Mouse (Mus musculus) embryonic facial prominence, embryonic 14.5 days (tissue): ENCODE data around the gene Mcpt2. TPM values are rescaled to one million over a fixed set of nuclear protein-coding genes. Genes with fewer than 3 reads are reported as not detected.
A peak's percentile ranks its signal among the peaks of the same experiment; 100 is the strongest.
"Not testable (repeated sequence)": the region's sequence is repeated elsewhere in the genome, so short reads cannot be mapped to it uniquely, and the experiment has no call there.

ENCODE experiments used
- ATAC-seq: fragments of 200-750 bp; cut with Nextera tagmentation; 2 replicates; pipeline ENCODE4 v1.8.0; 2017; ENCODE audit warnings: low read depth, moderate number of reproducible peaks, moderate TSS enrichment
- DNase-seq: peaks from one replicate; pipeline ENCODE4 v3.0.0-alpha.2; 2015; ENCODE audit warnings: low spot score
- H3K27ac ChIP-seq: fragments of 300-500 bp; sonication (generic); replicated peaks from 2 replicates; pipeline ENCODE4 v1.5.1; 2014; ENCODE audit warnings: low read depth, mild to moderate bottlenecking, low read length, moderate library complexity
- H3K27me3 ChIP-seq: fragments of 300-500 bp; sonication (generic); replicated peaks from 2 replicates; pipeline ENCODE4 v1.6.1; 2014; ENCODE audit warnings: low read length; ENCODE audit not compliant: control insufficient read depth, insufficient read depth
- H3K36me3 ChIP-seq: fragments of 300-500 bp; sonication (generic); 2 replicates; pipeline ENCODE4 v1.6.1; 2014; ENCODE audit warnings: low read length, mixed read lengths; ENCODE audit not compliant: control insufficient read depth, insufficient read depth
- H3K4me1 ChIP-seq: fragments of 300-500 bp; sonication (generic); 2 replicates; pipeline ENCODE4 v1.6.1; 2014; ENCODE audit warnings: antibody characterized with exemption, low read length; ENCODE audit not compliant: control insufficient read depth, insufficient read depth
- H3K4me2 ChIP-seq: fragments of 300-500 bp; sonication (generic); 2 replicates; pipeline ENCODE4 v1.6.1; 2014; ENCODE audit warnings: low read depth, mild to moderate bottlenecking, low read length, moderate library complexity, mixed read lengths
- H3K4me3 ChIP-seq: fragments of 300-500 bp; sonication (generic); 2 replicates; pipeline ENCODE4 v1.5.1; 2014; ENCODE audit warnings: low read depth, mild to moderate bottlenecking, low read length
- H3K9ac ChIP-seq: fragments of 300-500 bp; sonication (generic); 2 replicates; pipeline ENCODE4 v1.6.1; 2014; ENCODE audit warnings: low read depth, mild to moderate bottlenecking, low read length, moderate library complexity, mixed read lengths
- H3K9me3 ChIP-seq: fragments of 300-500 bp; sonication (generic); 2 replicates; pipeline ENCODE4 v1.6.1; 2016; ENCODE audit warnings: low read length; ENCODE audit not compliant: control insufficient read depth
- WGBS: fragments of 180-500 bp; shearing (Covaris S2); extraction: QIAGEN DNeasy Blood & Tissue Kit; methylation state at CpG from one replicate; pipeline ENCODE4 v1.1.7; 2014; 5-methylcytosine and 5-hydroxymethylcytosine counted together
- polyA plus RNA-seq: library from polyadenylated mRNA; unstranded; fragments of >200 nt; fragmentation: Nextera tagmentation; extraction: Ambion mirVana; gene quantifications from 2 replicates; pipeline ENCODE4 v1.2.1, GENCODE M21; 2014

Gene Mcpt2
- polyA plus RNA-seq = 0.92 and 1.1 TPM in 2 replicates

DNA sequence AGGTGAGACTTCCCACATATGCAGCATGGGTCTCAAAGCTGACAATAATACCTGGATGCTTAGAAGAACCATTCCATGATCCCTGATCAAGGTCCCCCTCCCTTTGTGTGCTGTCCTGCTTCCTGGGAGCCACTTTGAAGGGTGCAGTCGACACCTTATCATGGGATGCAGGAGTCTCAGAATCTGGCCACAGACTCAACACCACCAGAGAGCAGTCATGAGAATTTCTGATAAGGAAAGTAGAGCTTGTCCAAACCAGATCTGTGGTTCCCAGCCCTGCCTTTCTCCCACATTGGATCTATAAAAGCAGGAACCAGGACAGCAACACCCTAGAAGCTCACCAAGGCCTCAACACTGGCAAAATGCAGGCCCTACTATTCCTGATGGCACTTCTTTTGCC, at the start of gene Mcpt2:
Gene Mcpt2 (plus strand): TSS at position 250 of the 400 bp plus-strand sequence.
- not testable (repeated sequence) for ATAC-seq, H3K9me3 ChIP-seq, H3K9ac ChIP-seq, H3K27me3 ChIP-seq, H3K4me1 ChIP-seq, H3K4me3 ChIP-seq, DNase-seq, H3K36me3 ChIP-seq, H3K4me2 ChIP-seq, H3K27ac ChIP-seq
- WGBS = 79% methylated on average over 1 of the region's 1 CpGs

DNA sequence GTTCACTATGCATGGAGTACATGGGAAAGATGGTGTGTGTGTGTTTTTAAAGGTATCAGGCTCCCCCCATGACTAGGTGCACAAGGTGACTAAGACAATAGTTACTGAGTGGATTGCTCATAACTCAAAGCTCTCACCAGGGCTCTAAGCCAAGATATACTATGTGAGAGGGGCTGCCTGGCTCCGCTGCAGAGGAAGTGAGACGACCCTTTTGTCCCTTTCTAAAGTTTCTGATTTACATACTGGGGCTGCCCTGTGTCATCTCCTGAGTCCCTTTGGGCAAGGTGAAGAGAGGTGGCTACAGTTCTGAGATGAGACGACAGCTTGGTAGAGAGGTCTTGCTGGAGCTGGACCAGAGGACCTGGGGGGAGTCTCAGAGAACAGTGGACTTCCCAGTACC, 28.7 kb upstream of the Mcpt2 start:
- no peak overlapping the region for H3K9ac ChIP-seq
- no peak overlapping the region for H3K4me2 ChIP-seq
- H3K27ac ChIP-seq = no peak overlapping the region
- no peaks in the 10 kb centered on the region for H3K36me3 ChIP-seq
- H3K4me3 ChIP-seq = no peak overlapping the region
- DNase-seq (no peak), ATAC-seq (no peak)
- no peaks in the 10 kb centered on the region for H3K4me1 ChIP-seq
- no peaks in the 10 kb centered on the region for H3K9me3 ChIP-seq
- WGBS = 65% methylated on average over 3 of the region's 3 CpGs
- no peaks in the 10 kb centered on the region for H3K27me3 ChIP-seq

DNA sequence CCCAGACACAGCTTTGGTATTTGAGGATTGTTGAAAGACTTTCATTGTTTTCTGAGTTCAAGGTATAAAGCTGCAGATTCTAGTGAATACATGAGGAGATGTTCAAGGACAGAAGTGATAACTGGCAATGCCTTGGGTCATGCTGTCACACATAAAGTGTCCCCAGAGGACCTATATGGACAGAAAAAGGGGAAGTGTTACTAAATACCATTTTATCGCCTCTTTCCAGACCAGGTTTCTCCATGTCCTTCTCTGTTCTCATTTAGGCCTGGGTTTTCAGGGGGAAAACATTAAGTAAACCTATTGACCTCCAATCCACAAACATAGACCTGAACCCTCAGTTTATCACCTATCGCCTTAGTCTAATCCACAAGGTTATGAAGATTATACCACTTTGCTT, 27.9 kb upstream of the Mcpt2 start:
- Histone ChIP-seq H3K9ac (no peak overlapping the region), H3K4me2 (no peak overlapping the region), H3K9me3 (no peaks in the 10 kb centered on the region), H3K27me3 (no peaks in the 10 kb centered on the region), H3K27ac (no peak overlapping the region), H3K4me3 (no peak overlapping the region), H3K36me3 (no peaks in the 10 kb centered on the region), H3K4me1 (no peaks in the 10 kb centered on the region)
- WGBS = 91% methylated on average over 2 of the region's 2 CpGs
- no peak for DNase-seq
- no peak for ATAC-seq

DNA sequence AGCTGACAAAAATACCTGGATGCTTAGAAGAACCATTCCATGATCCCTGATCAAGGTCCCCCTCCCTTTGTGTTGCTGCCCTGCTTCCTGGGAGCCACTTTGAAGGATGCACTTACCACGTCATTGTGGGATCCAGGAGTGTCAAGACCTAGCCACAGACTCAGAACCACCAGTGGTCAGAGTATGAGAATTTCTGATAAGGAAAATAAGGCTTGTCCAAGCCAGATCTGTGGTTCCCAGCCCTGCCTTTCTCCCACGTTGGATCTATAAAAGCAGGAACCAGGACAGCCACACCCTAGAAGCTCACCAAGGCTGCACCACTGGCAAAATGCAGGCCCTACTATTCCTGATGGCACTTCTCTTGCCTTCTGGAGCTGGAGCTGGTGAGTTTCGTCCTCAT, 24.2 kb upstream of the Mcpt2 start, which contains the start of gene Mcpt1:
Gene Mcpt1 (plus strand): TSS at position 301 of the 400 bp plus-strand sequence.
- ATAC-seq, DNase-seq, H3K4me2 ChIP-seq, H3K27me3 ChIP-seq, H3K9ac ChIP-seq, H3K4me1 ChIP-seq, H3K27ac ChIP-seq, H3K9me3 ChIP-seq, H3K36me3 ChIP-seq, H3K4me3 ChIP-seq: not testable (repeated sequence)
- 74% methylated on average over 3 of the region's 3 CpGs for WGBS

DNA sequence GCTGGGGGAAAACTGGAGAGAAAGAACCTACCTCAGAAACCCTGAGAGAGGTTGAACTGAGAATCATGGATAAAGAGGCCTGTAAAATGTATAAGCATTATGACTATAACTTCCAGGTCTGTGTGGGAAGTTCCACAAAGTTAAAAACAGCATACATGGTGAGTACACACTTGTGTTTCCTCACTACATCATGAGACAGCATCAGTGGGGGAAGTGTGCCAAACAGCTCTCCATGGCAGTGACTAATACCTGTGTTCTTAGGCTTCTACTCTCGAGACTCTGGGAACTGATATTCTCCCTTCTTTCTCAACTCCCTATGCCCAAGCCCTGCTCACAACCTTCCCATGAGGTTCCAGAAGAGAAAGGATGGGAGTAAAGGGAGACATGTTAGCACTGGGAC, 22.4 kb upstream of the Mcpt2 start:
- H3K4me3 ChIP-seq = no peak overlapping the region
- DNase-seq (no peak), ATAC-seq (no peak)
- H3K27me3 ChIP-seq = no peaks in the 10 kb centered on the region
- no peaks in the 10 kb centered on the region for H3K36me3 ChIP-seq
- H3K4me2 ChIP-seq = no peak overlapping the region
- no peaks in the 10 kb centered on the region for H3K4me1 ChIP-seq
- WGBS = 65% methylated on average over 1 of the region's 1 CpGs
- H3K9ac ChIP-seq = no peak overlapping the region
- H3K27ac ChIP-seq = no peak overlapping the region
- H3K9me3 ChIP-seq = no peaks in the 10 kb centered on the region

DNA sequence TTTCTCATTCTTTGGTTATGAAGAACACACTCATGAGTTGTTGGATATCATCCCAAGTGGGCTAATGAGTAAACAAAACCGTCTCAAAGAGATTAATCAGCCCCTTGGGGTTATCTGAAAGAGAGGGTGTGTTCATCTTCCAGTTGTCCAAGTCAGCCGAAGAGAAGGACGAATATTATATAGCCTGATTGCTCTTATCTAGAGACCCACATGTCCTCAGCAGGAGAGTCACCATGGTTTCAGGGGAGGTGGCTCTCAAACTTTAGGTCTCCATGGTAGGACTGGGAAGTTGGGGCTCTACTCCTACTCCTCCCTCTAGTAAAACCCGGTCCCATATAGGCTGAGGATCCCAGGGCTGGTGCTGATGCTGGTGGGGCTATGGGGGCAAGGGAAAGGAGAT, 20.5 kb upstream of the Mcpt2 start:
- not testable (repeated sequence) for H3K4me3 ChIP-seq, H3K27me3 ChIP-seq, H3K9me3 ChIP-seq, H3K9ac ChIP-seq, DNase-seq, H3K4me1 ChIP-seq, H3K27ac ChIP-seq, ATAC-seq, H3K4me2 ChIP-seq, H3K36me3 ChIP-seq
- WGBS = 79% methylated on average over 3 of the region's 4 CpGs

DNA sequence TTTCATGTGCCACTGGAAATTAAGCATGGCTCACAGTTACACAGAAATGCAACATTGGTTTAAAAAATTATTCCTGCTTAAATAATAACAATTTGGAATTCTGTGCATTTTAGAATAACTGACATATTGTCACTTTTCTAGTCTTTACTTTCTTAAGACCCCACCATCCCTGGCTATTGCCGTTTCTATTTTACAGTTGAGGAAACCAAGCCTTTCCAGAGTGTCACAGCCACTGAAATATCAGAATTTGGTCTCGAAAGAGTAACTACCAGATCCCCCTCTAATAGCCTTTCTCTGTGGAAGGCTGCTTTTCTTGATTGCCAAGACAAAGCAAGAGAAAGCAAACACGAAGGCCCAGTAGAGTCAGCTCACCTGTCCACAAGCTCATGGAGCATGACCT, 11.4 kb upstream of the Mcpt2 start, which contains the start of gene Mcpt9:
Gene Mcpt9 (minus strand): TSS at position 101 of the 400 bp plus-strand sequence.
- H3K4me2 ChIP-seq, H3K9ac ChIP-seq, H3K27me3 ChIP-seq, H3K4me1 ChIP-seq, H3K27ac ChIP-seq, H3K36me3 ChIP-seq, ATAC-seq, DNase-seq, H3K4me3 ChIP-seq, H3K9me3 ChIP-seq: not testable (repeated sequence)
- 72% methylated on average over 3 of the region's 3 CpGs for WGBS

DNA sequence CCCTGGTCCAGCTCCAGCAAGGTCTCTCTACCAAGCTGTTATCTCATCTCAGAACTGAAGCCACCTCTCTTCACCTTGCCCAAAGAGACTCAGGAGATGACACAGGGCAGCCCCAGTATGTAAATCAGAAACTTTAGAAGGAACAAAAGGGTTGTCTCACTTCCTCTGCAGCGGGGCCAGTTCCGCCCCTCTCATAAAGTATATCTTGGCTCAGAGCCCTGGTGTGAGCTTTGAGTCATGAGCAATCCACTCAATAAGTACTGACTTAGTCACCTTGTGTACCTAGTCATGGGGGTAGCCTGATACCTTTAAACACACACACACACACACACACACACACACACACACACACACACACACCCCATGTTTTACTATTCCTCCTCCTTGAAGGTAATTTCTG, 7.4 kb upstream of the Mcpt2 start:
- no peak for ATAC-seq
- no peaks in the 10 kb centered on the region for H3K9me3 ChIP-seq
- H3K4me3 ChIP-seq = no peak overlapping the region
- DNase-seq = peak; percentile 5
- H3K4me2 ChIP-seq = no peak overlapping the region
- H3K9ac ChIP-seq = no peak overlapping the region
- H3K36me3 ChIP-seq = no peaks in the 10 kb centered on the region
- H3K4me1 ChIP-seq = no peaks in the 10 kb centered on the region
- H3K27ac ChIP-seq = no peak overlapping the region
- WGBS = 55% methylated on average over 2 of the region's 2 CpGs
- no peaks in the 10 kb centered on the region for H3K27me3 ChIP-seq

DNA sequence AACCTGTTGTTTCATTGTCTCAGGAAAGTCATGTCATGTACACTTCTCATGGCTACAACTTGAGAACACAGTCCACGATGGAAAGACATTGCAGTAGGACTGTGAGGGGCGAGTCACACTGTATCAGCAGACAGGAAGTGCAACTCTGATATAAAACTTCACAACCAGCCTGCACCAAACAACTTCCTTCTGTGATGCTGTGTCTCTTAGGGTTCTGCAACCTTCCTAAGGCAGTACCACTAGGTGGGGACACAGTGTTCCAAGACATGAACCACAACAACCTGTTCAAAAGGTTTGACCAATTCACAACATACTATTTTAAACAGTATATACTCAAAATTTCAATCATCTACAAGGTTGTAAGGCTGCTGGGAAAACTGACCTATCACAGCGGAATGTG, 13.6 kb downstream of the Mcpt2 start:
- WGBS = 85% methylated on average over 3 of the region's 3 CpGs
- no peak for ATAC-seq
- Histone ChIP-seq H3K9ac (no peak overlapping the region), H3K36me3 (no peaks in the 10 kb centered on the region), H3K4me3 (no peak overlapping the region), H3K27me3 (no peaks in the 10 kb centered on the region), H3K27ac (no peak overlapping the region), H3K4me2 (no peak overlapping the region), H3K4me1 (no peaks in the 10 kb centered on the region), H3K9me3 (no peaks in the 10 kb centered on the region)
- no peak for DNase-seq
